ENCODE assay signal across 23 mouse cellular contexts in genomic region chr16:30524481-30524880, GRCm38 (mm10). TPM values are rescaled to one million over a fixed set of nuclear protein-coding genes. Genes with fewer than 3 reads are reported as not detected.
"Had no signal": no experiment of that assay in that cellular context is flagged by ENCODE, and none has a peak within 500 bp of the region (broad histone marks: within the 10 kb centered on the region; RNA-seq: fewer than 3 reads in every experiment).

No protein-coding gene starts in this region.

- H3K27ac ChIP-seq: limb, embryonic 12.5 days; limb, embryonic 15.5 days; liver, embryonic 14.5 days; macrophage; midbrain, embryonic 12.5 days; midbrain, embryonic 15.5 days; neural tube, embryonic 12.5 days; neural tube, embryonic 15.5 days; stomach, postnatal 0 days had no signal

- H3K4me1 ChIP-seq: limb, embryonic 12.5 days; midbrain, embryonic 12.5 days; midbrain, embryonic 15.5 days; neural tube, embryonic 12.5 days; neural tube, embryonic 15.5 days had no signal

- H3K27me3 ChIP-seq: limb, embryonic 15.5 days; midbrain, embryonic 12.5 days; midbrain, embryonic 15.5 days; neural tube, embryonic 12.5 days; neural tube, embryonic 15.5 days had no signal

- H3K9ac ChIP-seq: limb, embryonic 12.5 days; limb, embryonic 15.5 days; liver, embryonic 14.5 days; liver, postnatal 0 days; lung, embryonic 14.5 days; midbrain, embryonic 12.5 days; midbrain, embryonic 15.5 days; neural tube, embryonic 12.5 days; neural tube, embryonic 15.5 days had no signal

- H3K4me2 ChIP-seq: limb, embryonic 12.5 days; limb, embryonic 15.5 days; liver, embryonic 11.5 days; lung, embryonic 14.5 days; midbrain, embryonic 12.5 days; midbrain, embryonic 15.5 days; neural tube, embryonic 12.5 days; neural tube, embryonic 15.5 days had no signal

- H3K9me3 ChIP-seq: limb, embryonic 12.5 days; limb, embryonic 15.5 days; midbrain, embryonic 12.5 days; midbrain, embryonic 15.5 days; neural tube, embryonic 12.5 days; neural tube, embryonic 15.5 days had no signal

- H3K4me3 ChIP-seq: limb, embryonic 12.5 days; limb, embryonic 15.5 days; midbrain, embryonic 12.5 days; midbrain, embryonic 15.5 days; neural tube, embryonic 12.5 days; neural tube, embryonic 15.5 days had no signal

- ATAC-seq: liver, postnatal 0 days; lung, postnatal 0 days; midbrain, embryonic 15.5 days had no signal

- DNase-seq: kidney, postnatal 10 days; kidney, postnatal 36 days; layer of hippocampus, postnatal 36 days; left cerebral cortex, postnatal 4 days; liver, postnatal 0 days; lung, embryonic 14.5 days; right cerebral cortex, adult 18-20 months; right cerebral cortex, postnatal 14 days; right cerebral cortex, postnatal 4 days; thymus, adult 2 months; thymus, postnatal 14 days; thymus, postnatal 4 days had no signal

RNA-seq across cellular contexts. Expression of gene Tmem44, which starts 26.2 kb away (rescaled TPM):
- polyA plus RNA-seq: macrophage had no signal
